Mouse (Mus musculus): ENCODE results near the gene Spata18.

DNA sequence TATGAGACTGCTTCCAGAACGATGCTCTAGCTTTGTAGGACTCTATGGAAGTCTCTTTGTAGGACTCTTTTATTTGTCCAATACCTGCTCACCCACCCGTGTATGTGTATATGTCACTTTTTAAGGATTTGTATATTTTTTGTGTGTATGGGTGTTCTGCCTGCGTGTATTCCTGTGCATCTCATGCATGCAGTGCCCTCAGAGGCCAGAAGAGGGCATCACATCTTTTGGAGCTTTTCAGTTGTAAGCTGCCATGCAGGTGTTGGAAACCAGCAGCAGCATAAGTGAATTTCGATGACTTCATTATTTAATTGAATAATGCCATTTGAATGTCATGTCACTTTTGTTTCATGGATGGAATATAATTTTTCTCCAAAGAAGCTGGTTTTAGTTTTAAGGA is 9.1 kb upstream of the Spata18 start:
- TF ChIP-seq POLR2A (IDR thresholded peaks at IDR 0.05; ENCODE audit: borderline replicate concordance, extremely low read depth, insufficient read depth, insufficient read length, poor library complexity, severe bottlenecking) (no peak), CTCF (IDR thresholded peaks at IDR 0.05; ENCODE audit: borderline replicate concordance, extremely low read depth, insufficient read depth, insufficient read length) (peak; percentile 64; the same call in 1 of the 2 replicates)
